Mouse (Mus musculus) c-Kit-positive CD71-positive TER-119-negative erythroid progenitor cells, embryonic 14.5 days (primary cell): ENCODE measurements around the gene Samd8.

ENCODE experiments used
- DNase-seq: peaks from one replicate; pipeline ENCODE4 v3.0.0-alpha.2; 2013; ENCODE audit warnings: low read depth

Samd8 gene

DNA sequence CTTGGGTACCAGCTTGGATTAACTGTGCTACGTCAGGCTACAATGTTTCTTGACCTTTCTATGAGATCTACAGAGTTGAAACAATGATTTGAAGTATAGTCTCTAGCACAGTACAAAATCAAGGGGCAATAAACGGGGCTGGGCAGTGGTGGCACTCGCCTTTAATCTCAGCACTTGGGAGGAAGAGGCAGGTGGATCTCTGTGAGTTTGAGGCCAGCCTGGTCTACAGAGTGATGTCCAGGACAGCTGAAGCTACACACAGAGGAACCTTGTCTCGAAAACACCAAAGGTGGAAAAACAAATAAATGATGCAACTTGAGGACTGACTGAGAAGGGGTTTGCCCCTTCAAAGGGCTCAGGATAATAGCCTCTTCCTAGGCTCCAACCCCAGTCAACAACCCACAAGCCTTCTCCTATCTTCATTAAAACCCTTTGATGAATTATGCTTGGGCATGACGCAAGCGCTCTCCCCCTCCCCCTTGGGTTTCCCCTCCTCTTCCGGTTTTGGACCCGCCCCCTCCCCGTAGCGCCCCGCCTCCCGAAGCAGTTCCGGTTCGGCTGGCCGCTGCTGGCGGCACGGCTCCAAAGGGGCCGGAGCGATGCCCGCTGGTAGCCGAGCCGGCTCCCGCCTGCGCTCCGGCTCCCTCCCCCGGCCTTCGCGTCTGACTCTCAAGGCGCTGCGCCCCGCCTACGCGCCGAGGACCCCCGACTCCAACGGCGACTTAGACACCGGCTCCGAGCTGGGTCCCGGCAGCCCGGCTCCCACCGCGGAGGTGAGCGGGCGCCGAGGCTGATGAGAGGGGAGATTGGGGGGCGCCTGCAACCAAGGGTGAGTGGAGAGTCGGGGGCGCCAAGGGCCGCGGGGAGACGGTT is at the start of gene Samd8:
Gene Samd8, plus strand, starts transcription at position 524 of the 873 bp plus-strand sequence.
- DNase-seq = peak; percentile 68

DNA sequence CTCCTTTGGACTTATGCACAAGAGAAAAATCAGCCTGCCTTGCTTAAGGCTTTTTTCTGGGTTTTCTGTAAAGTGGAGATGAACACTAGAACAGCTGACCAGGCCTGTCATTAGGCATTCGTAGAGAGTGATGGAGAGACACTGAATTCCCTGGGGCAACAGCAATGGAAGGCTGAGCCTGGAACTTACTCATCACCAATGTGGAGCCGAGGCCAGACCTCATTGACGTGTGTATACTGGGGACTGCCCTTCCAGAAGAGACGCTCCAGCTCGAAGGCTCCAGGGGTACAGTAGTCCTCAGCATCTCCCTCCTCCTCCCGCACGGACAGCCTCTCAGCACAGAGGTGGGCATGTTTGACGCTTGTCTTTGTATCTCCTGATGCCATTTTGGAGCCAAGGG is 47.6 kb upstream of the Samd8 start:
- no peak for DNase-seq

DNA sequence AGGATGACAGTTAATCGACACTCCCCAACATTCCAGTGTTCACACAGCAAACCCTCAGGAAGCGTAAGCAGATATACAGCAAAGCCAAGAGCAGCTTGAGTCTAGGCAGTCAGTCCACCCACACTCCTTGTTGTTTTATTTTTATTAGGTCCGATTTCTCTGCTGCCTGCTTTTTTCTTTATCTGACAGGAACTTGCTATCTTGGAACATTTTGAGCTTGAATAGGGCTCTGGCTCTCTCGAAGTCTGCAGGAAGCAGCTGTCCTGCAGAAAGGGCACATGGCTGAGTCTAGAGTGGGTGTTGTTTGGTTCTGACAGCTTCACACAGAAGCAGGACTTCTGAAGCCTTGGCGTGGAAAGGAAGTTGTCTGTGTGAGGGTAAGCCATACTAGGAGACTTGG is 47.1 kb upstream of the Samd8 start:
- no peak for DNase-seq

DNA sequence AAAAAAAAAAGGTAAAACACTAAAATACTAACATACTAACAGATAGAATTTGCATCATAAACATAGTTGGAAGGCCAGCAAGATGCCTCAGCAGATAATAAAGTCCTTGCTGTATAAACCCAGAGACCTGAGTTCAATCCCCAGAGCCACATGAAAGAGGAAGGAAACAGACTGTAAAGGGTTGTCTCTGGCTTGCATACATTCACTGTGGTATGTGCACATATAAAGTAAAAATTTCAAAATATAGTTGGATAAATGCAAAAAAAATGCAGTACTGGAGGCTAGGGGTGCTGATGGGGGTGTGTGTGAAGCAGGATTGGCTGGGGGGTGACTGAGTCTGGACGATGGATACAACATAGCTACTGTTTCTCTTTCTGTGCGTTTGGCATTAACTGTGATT is 44.9 kb upstream of the Samd8 start:
- DNase-seq = no peak

DNA sequence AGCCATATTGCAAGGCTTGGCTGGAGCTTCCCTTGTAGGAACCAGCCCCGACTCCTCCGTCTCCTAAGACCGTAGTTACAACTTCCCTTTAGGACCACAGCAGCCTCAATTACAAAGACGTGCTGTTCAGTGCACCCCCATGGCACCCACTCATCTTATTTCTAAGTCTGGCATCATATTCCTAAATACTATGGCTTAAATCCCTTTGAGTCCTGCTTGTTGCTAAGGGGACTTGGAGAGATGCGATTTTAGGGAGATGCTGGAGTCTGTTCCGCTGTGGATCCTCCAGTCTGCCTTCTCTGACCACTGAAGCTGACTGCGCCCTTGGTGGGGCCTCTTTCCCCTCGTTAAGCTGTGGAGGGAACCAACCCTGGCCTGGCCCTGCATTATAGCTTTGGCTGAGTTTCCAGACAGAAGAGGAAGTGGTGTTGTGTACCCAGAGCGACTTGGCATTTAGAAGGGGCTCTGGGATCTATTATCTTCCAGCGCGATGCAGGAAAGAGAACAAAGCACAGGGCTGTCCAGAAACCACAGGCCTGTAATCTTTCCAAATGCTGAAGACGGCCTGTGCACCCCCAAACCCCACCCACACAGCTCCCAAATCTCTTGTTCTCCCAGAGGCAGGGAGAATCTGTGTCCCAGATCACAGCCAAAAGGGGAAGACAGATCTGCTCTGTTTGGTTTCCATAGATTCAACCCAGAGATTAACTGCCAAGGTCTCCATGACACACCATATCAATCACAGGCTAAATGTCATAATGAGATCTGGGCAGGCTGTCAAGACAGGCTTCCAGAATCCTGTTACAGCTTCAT is 43.4 kb upstream of the Samd8 start:
- no peak for DNase-seq

DNA sequence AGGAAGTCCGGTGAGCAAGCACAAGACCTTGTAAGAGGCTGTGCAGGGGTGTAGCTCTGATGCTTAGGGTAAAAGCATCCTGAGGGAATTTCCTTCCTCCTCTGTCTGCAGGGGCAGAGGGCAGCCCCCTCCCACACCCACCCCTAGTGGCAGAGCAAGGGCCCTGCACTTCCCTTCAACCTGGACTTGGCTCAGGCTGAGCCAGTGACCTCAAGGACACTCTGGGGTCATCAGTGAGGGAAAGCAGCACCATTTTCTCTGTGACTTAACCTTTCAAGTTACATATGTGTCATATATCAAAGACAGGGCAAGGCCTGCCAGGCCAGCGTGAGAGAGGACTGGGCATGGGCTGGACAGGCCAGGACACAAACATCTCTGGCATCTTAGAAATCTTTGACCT is 40.8 kb upstream of the Samd8 start:
- DNase-seq = no peak

DNA sequence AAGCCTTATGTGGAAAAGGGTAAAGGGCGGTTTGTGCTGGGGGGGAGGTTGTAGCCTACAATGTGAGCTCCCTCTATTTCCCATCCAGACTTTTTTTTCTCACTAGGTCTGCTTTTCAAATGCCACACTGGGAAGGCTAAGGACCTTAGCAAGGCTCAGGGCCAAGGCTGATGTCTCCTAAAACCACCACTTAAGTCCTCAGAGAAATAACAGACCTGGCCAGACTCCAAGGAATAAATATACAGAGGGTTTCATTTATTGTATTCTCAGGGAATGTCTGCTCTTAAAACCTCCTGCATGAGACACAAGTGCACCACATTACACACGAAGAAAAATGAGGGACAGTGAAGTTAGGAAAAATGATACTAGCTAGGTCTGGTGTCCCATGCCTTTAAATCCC is 39.1 kb upstream of the Samd8 start:
- DNase-seq = no peak

DNA sequence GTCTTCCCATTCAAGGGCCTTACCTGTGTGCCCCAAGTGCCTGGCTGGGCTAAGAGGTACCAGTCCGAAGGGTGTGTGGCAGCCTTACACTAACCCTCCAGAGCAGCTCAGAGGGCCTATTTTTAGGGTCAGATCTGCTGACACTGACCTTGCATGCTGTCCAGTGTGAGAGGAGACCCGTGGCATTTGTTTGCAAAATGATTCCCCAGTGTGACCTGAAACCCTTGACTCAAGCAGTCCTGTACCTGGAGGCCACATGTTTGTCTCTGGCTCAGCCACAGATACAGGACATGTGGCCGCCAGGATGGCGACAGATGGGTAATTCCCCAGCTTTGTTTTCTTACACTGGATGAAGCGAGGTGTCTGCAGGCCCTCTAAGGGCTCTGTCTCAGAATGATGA is 35.8 kb upstream of the Samd8 start, which contains the start of gene Dupd1:
Gene Dupd1, minus strand, starts transcription at position 91 of the 400 bp plus-strand sequence.
- DNase-seq = no peak

DNA sequence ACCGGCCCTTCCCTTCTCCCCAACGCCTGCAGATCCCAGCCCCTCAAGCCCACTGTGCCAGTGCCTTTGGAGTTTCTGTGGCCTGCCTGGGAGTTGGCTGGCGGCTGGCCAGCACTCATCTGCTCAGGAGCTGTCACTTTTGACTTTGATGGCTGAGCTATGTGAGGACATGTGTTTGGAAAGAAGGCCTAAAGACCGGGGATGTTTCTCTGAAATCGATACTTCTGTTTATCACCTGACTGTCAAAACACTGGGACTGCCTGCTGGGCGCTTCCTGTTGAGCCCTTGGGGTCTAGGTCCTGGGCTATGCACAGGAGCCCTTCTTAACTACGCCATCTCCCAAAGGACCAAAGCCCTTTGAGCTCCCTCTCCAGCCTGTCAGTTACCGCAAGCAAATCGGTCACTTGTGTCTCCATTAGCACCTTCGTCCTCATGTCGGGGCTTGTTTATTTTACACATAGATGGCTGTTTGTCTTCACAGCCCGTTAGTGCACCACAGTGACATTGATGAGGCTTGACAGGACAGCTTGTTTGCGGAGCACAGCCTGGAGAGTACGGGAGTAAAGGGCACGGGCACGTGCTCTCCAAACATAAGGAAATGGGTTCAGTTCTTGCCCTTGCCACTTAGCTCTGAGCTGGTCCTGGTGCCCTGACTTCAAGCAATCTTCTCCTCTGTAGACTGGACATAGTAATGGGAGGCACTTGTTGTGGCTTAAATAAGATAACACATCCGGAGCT is 30.5 kb upstream of the Samd8 start:
- DNase-seq = no peak

DNA sequence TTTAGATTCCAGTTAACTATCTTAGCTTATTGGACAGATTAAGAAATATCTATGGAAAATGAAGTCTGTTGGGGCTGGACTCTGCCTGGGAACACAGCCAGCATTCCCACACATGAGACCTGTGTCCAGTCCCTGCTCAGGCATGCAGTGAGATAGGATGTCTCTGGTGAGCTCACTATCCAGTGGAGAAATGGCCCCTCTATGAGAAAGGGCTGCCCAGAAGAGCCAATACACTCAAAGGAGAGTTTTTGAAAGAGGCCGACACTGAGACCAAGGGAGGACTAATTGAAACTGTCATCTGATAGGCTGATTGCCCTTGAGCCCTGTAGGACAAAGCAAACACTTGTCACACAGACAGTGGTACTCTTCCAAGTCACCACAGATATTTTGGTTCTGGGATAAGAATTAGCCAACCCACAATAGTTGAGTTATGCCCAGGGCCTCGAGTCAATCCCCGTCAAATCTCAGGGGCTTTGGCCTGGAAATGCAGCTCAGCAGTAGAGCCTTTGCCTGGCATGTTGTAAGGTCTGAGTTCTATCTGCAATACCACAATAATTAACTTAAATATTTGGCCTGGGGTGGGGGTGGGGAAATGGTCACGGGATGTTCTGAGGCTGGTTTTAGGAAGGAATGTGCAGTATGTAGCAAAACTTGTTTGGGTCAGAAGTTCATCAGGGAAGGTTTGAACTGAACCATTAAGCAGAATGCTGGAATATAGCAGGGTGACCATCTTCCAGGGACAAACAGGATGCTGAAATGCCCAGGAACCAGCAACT is 29.7 kb upstream of the Samd8 start:
- no peak for DNase-seq

DNA sequence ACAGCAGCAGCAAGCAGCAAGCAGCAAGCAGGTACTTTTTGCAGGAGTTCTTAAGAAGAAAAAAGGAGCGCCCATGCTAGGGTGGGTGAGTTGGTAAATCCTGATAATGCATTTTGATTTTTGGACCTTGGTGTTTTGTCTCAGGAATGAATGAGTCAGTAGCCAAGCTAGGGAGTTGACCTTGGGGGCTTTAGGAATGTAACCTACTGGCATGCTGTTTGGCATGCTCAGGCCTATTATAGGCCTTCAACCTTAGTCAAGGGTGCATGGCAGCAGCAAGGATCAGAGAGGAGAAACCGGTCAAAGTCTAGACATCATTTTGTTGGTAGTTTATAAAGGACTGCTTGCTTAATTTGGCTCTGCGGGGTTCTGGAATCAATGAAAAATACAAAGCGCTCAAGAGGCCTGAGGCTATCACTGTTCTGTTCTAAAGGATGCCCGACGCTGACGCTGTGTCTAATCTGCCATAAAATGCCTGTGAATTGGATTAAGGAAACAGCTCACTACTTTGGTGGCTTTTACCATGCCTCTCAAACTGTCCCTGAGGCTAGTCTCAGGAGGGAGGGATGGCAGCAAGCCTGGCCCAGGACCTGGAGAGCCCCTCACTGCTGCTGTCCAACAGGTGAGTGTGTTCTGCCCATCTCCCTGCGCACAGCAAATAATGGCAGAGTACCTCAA is 28.2 kb upstream of the Samd8 start:
- no peak for DNase-seq

DNA sequence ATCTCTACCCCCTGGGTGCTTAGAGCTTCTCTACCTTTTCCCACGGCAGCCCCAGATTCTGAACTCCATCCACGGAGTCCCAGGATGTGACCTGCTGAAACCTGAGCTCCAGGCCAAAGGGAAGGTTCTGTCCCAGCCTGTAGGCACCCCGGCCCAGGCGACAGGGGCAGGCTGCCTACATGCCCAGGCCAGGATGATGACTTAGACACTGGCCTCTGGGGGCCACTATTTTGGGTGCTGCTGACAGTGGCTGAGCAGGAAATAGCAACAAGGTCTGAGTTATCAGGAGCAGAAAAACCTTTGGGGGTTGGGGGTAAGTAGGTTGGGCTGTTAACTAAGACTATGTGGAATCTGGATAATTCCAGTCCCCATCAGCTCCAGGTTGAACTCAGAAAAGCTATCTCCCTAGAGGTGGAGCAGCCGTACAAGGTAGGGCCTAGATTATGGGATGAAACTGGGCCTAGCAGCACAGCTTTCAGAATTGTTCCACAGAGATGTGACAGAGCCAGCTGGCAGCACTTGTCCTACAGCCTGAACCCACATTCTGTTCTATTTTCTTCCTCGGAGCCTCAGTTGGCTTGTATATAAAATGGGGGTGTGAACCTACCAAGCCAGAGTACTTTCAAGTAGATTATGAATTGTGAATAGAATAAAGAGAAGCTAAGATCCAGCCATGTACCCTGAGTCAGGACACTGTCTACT is 21.1 kb upstream of the Samd8 start:
- no peak for DNase-seq

DNA sequence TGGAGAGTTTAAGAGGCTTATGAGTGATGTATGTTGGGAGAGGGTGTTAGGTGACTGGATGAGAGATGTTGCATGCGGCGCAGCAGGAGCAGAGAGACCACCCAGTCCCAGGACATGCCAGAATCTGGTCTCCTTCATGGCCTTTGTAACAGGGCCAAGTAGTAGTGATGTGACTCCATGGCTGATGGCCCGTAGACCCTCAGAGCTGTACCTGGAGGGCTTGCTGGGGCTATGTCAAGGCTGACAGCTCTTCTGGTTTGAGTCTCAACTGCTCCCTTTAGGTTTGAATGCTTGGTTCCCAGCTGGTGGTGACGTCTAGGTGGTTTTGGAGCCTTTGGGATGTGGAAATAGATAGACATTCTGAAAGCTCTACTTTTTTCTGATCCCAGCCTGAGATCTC is 20.4 kb upstream of the Samd8 start:
- DNase-seq = no peak

DNA sequence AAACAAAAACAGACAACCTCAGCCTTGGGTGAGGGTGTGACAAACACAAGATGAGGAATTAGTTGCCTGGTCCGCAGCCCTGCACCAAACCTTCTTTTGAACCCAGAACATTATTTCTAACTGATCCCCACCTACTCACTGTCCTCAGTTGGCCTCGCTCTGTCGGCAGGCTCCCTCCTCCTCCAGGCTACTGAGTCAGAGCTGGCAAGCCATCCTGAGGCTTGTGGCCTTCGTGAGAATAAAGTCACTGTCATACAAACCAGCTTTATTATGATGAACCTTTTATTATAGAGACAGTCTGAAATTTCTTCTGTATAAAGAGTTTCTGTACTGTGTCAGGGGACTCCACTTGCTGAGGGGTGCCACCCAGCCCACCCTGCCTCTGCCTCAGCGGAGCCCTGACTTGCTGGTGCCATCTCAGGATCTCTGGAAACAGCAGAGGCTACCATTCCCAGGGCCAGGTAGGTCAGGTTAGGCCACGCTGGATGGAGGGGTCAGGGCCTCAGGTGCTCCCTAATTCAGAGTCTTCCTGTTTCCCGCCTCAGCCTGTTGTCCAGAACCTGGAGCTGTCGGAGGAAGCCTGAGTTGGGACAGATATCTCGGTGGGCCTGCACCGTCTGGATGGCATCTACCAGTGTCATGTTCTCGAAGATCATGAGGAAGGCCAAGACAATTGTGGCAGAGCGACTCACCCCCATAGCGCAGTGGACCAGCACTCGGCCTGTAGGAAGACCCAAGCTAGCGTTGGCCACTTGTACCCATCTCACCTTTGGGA is 17.0 kb upstream of the Samd8 start:
- no peak for DNase-seq

DNA sequence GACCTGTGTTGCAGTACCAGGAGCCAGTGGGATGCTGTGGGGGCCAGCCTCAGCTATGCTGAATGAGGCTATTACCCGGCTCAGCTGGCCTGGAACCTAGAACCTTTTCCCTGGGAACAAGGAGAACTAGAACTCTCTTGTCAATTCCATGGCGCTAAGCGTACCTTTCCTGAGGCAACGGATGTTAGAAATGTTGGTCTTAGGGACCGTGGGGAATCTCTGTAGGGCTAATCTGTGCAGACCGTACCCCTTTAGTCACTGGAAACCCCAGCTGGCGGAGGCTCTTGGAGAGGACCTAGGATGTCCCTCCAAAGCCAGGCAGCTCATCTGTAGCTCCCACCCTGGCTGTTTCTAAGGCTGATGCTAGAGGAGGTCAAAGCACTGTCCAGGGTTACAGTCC is 10.0 kb upstream of the Samd8 start:
- DNase-seq = no peak

DNA sequence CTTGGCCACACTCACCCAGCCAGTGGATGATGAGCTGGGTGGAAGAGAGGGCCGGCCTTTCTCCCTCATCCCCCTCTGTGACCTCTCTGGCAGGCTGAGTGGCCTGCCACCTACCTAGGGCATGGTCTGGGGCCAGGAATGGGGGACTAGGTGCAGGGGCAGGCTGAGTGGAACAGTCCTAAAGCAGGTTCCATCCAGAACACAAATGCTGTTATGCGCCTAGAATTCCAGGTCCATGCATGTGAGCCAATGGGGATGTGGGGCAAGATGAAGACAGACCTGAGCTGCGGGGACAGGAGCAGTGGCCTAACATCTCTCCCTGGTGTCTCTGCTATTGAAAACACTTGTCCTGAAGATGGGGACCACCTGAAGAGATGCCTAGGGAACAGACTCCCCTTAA is 9.0 kb upstream of the Samd8 start:
- no peak for DNase-seq

DNA sequence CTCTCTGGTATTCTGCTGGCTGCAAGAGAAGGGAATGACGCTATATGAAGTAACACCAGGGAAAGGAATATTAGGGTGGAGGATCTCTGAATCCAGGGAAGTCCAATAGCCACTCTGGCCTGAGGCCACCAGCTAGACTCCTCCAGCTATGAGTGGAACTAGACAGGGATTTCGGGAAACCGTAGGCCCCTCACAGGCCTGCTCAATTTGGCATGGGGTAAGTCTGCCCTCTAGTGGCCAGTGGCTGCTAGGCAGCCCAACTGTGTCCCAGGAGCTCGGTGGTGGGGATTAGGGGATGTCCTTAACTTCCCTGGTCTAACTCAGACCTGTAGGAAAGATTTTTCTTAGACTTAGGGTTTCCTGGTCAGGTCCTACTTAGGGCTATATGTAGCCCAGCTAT is 8.5 kb upstream of the Samd8 start:
- DNase-seq = peak; percentile 55

DNA sequence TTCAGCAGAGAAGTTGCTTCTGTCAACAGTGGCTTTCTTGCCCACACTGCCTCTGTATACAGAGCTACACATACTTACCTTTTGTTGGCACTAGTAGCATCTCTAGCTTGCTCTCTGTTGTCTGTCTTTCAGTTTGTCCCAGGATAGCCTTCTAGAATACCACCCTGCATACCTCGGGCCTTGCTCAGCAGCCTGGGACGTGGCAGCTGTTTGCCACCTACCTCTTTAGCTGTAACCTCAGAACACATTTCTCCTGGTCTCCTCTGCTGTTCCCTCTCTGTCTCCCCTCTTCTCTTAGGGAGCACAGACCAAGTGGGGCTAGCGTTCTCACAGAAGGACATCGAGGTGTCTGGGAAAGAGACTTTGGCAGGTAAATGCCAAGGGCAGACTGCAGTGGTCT is 7.9 kb upstream of the Samd8 start:
- DNase-seq = no peak

DNA sequence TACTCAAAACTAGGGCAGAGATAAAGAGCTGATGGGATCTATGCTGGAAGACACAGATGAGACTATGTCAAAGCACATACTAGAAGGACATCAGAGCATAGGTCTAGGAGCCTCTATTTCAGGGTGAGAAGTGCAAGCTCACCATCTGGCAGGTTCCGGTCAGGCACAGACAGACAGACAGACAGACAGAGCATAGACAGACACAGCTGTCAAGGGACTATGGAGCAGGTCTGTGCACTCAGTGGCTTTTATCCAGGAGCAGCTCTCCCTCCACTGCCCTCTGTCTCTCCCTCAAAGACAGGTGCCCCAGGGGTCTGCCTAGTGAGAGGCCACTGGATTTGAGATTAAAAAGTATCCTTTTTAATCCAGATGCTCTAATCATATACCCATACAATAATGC is 6.2 kb upstream of the Samd8 start:
- no peak for DNase-seq

DNA sequence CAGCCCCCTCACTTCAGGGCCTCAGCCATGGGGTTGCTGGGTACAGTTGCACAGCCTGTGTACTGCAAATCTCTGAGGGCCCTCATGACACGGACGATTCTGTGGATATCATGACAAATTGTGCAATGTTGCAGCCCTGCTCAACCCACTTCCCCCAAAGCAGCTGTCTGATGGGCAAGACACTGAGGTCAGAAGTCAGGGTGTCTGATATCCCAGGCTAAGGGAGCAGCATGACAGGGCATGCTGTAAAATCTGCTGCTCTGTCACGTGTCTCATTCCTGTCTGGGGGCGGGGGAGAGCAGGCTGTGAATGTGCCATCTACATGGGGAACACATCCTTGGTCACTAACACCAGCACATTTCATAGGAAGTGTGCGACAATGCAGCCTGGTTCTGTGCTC is 5.2 kb upstream of the Samd8 start:
- no peak for DNase-seq
